Mouse (Mus musculus) C2C12 (cell line): ENCODE measurements around the gene Hspb9.

Experiments used
- CTCF ChIP-seq: IDR thresholded peaks from one replicate; pipeline ENCODE4 v1.5.1; 2011; ENCODE audit not compliant: control insufficient read depth, insufficient read depth, insufficient read length
- MAX ChIP-seq: IDR thresholded peaks from one replicate; pipeline ENCODE4 v1.6.1; 2011; ENCODE audit warnings: mild to moderate bottlenecking, control low read depth
- MYOG ChIP-seq: IDR thresholded peaks from one replicate; pipeline ENCODE4 v1.6.1; 2011; ENCODE audit not compliant: control insufficient read depth, insufficient read length; ENCODE audit errors: extremely low read depth
- USF1 ChIP-seq: IDR thresholded peaks from one replicate; pipeline ENCODE4 v1.6.1; 2011; ENCODE audit warnings: low read depth, mild to moderate bottlenecking, control low read depth, moderate library complexity

- TF ChIP-seq CTCF = no peak
- TF ChIP-seq USF1 = no peak
- no peak for TF ChIP-seq MAX
- no peak for TF ChIP-seq MYOG
Observed at GRCm38 (mm10) chr11:100737105-100737733, 23.6 kb downstream of the Hspb9 start.
